Mouse (Mus musculus) liver, adult 2 months (tissue): ENCODE measurements around the gene Acy3. TPM values are rescaled to one million over a fixed set of nuclear protein-coding genes. Genes with fewer than 3 reads are reported as not detected.
"Not testable (repeated sequence)": the region's sequence is repeated elsewhere in the genome, so short reads cannot be mapped to it uniquely, and the experiment has no call there.

Experiments used
- DNase-seq: peaks from one replicate; pipeline ENCODE4 v3.0.0-alpha.2; 2011; ENCODE audit warnings: low read depth, low spot score; ENCODE audit errors: extremely low read depth
- H3K27ac ChIP-seq: fragments of 200-500 bp; replicated peaks from 2 replicates; pipeline ENCODE4 v1.5.1; 2012; ENCODE audit warnings: low read depth, mild to moderate bottlenecking, control low read depth, inconsistent platforms, low read length; ENCODE audit not compliant: insufficient read depth
- H3K27me3 ChIP-seq: fragments of 200-500 bp; 2 replicates; pipeline ENCODE4 v1.6.1; 2012; ENCODE audit warnings: mild to moderate bottlenecking, moderate library complexity, low read length, inconsistent platforms; ENCODE audit not compliant: control insufficient read depth, insufficient read depth
- H3K36me3 ChIP-seq: fragments of 200-500 bp; 2 replicates; pipeline ENCODE4 v1.6.1; 2012; ENCODE audit warnings: low read length, inconsistent platforms; ENCODE audit not compliant: control insufficient read depth, insufficient read depth
- H3K4me1 ChIP-seq: fragments of 200-500 bp; 2 replicates; pipeline ENCODE4 v1.6.1; 2011; ENCODE audit warnings: low read length; ENCODE audit not compliant: control insufficient read depth, insufficient read depth
- H3K4me3 ChIP-seq: fragments of 200-500 bp; 2 replicates; pipeline ENCODE4 v1.5.1; 2011; ENCODE audit warnings: low read depth, mild to moderate bottlenecking, control low read depth, low read length, moderate library complexity; ENCODE audit not compliant: insufficient read depth
- H3K79me2 ChIP-seq: fragments of 200-500 bp; 2 replicates; pipeline ENCODE4 v1.6.1; 2012; ENCODE audit warnings: inconsistent platforms, mild to moderate bottlenecking, low read length, moderate library complexity; ENCODE audit not compliant: control insufficient read depth, insufficient read depth
- H3K9ac ChIP-seq: fragments of 200-500 bp; 2 replicates; pipeline ENCODE4 v1.6.1; 2012; ENCODE audit warnings: low read depth, mild to moderate bottlenecking, control low read depth, inconsistent platforms, low read length
- CTCF ChIP-seq: fragments of 200-500 bp; IDR thresholded peaks from 2 replicates; pipeline ENCODE4 v1.5.1; 2011; ENCODE audit warnings: low read depth, low read length, control low read depth
- POLR2A ChIP-seq: fragments of 200-500 bp; IDR thresholded peaks from 2 replicates; pipeline ENCODE4 v1.6.1; 2011; ENCODE audit warnings: low read length, control low read depth; ENCODE audit not compliant: insufficient read depth; ENCODE audit errors: extremely low read depth
- WGBS: fragments of 180-500 bp; shearing (Covaris S2); methylation state at CpG from one replicate; pipeline ENCODE4 v1.1.7; 2018; 5-methylcytosine and 5-hydroxymethylcytosine counted together
- polyA plus RNA-seq: library from polyadenylated mRNA; depleted of rRNA; stranded (reverse); fragments of >200 nt; gene quantifications from 2 replicates; pipeline ENCODE4 v1.2.3, GENCODE M21; 2012; rRNA removed
- total RNA-seq: library from RNA; depleted of rRNA; stranded (reverse); fragments of >200 nt; gene quantifications from 2 replicates; pipeline ENCODE4 v1.2.3, GENCODE M21; 2014; rRNA removed

Acy3 gene
- total and polyA plus RNA-seq, 2 experiments: 44.3 to 232 TPM

- 21% methylated on average over 5 of the region's 5 CpGs for WGBS
- Histone ChIP-seq H3K27me3 (no peaks in the 10 kb centered on the region), H3K79me2 (no peaks in the 10 kb centered on the region), H3K4me3 (no peak overlapping the region), H3K36me3 (peaks cover 4% of the 10 kb centered on the region; the same call in 1 of the 2 replicates), H3K27ac (peak overlapping the region; percentile 67), H3K9ac (peak overlapping the region; percentile 25; the same call in 1 of the 2 replicates), H3K4me1 (peaks cover 13% of the 10 kb centered on the region; the same call in 1 of the 2 replicates)
- peak; percentile 59 for DNase-seq
- TF ChIP-seq POLR2A (no peak), CTCF (no peak)
Measured at GRCm38 (mm10) chr19:4033742-4034141, 47.4 kb downstream of the Acy3 start.

DNA sequence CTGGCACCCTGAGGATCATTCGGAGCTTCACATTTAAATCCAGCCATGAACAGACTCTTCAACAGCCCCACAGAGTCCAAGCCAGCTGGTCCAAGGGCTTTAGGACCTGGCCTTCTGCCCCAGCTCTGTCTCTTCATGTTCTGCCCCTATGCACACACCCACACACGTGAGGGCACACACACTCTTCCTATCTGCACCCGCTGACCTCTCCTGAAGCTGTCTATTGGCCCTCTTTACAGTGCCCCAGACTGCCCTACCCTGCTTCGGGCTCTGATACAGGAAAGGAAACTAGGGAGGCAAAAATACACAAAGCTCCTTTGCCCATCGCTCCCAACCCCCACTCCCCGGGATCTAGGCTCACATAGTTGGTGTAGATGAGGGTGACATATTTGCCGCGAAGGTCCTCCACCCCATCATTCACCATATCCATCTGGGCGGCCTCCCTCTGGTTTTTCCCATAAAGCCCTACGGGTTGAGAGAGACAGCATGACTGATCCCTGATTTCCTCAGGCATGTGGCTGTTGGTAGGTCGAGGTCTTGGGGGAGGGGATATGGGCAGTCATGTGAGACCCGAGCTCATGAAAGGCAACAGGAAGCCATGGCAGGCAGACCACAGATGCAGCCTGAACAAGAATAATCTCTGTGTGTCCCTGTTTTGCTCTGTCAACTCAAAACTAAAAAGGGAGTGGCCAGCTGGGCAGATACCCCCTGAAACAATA is 50.1 kb downstream of the Acy3 start:
- H3K4me1 ChIP-seq: peaks cover 13% of the 10 kb centered on the region; the same call in 1 of the 2 replicates
- 0 out of 2 replicates have a peak, but pooled peaks have one; percentile 1 for TF ChIP-seq POLR2A
- TF ChIP-seq CTCF: no peak
- peaks cover 4% of the 10 kb centered on the region; the same call in 1 of the 2 replicates for H3K36me3 ChIP-seq
- H3K27ac ChIP-seq: peak overlapping the region; percentile 96
- peak overlapping the region; percentile 89 for H3K9ac ChIP-seq
- peak overlapping the region; percentile 59 for H3K4me3 ChIP-seq
- DNase-seq: peak; percentile 86
- no peaks in the 10 kb centered on the region for H3K79me2 ChIP-seq
- WGBS: 19% methylated on average over 12 of the region's 12 CpGs
- no peaks in the 10 kb centered on the region for H3K27me3 ChIP-seq

DNA sequence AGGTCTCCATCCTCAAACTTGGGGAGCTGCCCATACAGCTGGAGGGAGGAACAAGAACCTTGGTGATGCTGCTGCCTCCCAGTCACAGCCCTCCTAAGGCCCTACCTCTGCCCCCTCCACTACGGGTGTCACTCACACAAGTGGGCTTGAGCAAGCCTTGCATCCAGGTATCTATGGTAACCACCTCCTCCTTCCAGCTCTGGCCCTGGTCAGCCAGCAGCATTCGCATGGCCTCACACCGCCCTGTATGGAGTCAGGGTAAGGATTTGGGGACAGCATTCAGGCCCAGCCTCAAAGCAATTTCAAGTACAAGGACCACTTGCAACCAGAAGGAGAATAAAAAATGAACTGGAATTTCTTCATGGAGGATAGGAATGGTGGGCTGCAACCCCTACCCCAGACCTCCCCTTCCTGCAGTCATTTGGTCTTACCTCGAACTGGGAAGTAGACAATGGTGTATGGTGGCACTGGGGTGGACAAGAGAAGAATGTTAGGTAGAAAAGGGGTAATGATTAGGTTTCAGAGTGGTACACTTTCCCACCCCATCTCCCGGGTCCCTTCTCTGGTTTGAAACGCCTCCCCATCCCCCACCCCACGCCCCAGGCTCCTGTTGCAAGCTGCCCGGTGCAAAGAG is 50.9 kb downstream of the Acy3 start:
- H3K36me3 ChIP-seq, DNase-seq, H3K27me3 ChIP-seq, H3K79me2 ChIP-seq: not testable (repeated sequence)
- Histone ChIP-seq H3K4me1 (peaks cover 13% of the 10 kb centered on the region; the same call in 1 of the 2 replicates), H3K4me3 (peak overlapping the region; percentile 79), H3K27ac (peak overlapping the region; percentile 82), H3K9ac (peak overlapping the region; percentile 85)
- 4% methylated on average over 7 of the region's 8 CpGs for WGBS

GRCm38 (mm10) chr19:4037788-4038232 is 51.4 kb downstream of the Acy3 start, which contains the start of gene Gstp1:
Gene Gstp1, minus strand, starts transcription at chr19:4037985.
- H3K36me3 ChIP-seq: peaks cover 4% of the 10 kb centered on the region; the same call in 1 of the 2 replicates
- peak within 1 kb of the TSS; percentile 79 for H3K4me3 ChIP-seq
- peak within 1 kb of the TSS; percentile 96 for H3K27ac ChIP-seq
- peak; percentile 89 for DNase-seq
- H3K79me2 ChIP-seq: no peaks in the 10 kb centered on the region
- peak; percentile 100 for TF ChIP-seq POLR2A
- peak; percentile 51 for TF ChIP-seq CTCF
- peak within 1 kb of the TSS; percentile 89 for H3K9ac ChIP-seq
- no peaks in the 10 kb centered on the region for H3K27me3 ChIP-seq
- peaks cover 10% of the 10 kb centered on the region; the same call in 1 of the 2 replicates for H3K4me1 ChIP-seq
- 1% methylated on average over 26 of the region's 26 CpGs for WGBS

Other genes starting within 250 kb of the Acy3 start
Only the 30 nearest of the 32 such genes appear.
- 25.4 and 30.4 TPM in 2 replicates for gene Kmt5b, start 219.1 kb upstream of the Acy3 start, total RNA-seq
- gene Kmt5b, start 219.1 kb upstream of the Acy3 start, polyA plus RNA-seq: 5.6 and 6.7 TPM in 2 replicates
- 11.9 and 26.0 TPM in 2 replicates for gene Chka, start 134.8 kb upstream of the Acy3 start, total RNA-seq
- 56.7 and 62.0 TPM in 2 replicates for gene Chka, start 134.8 kb upstream of the Acy3 start, polyA plus RNA-seq
- gene Tcirg1, start 79.4 kb upstream of the Acy3 start, total RNA-seq: 34.3 and 35.6 TPM in 2 replicates
- 76.3 and 123 TPM in 2 replicates for gene Tcirg1, start 79.4 kb upstream of the Acy3 start, polyA plus RNA-seq
- gene Ndufs8, start 73.8 kb upstream of the Acy3 start, total RNA-seq: 197 and 213 TPM in 2 replicates
- 266 and 295 TPM in 2 replicates for gene Ndufs8, start 73.8 kb upstream of the Acy3 start, polyA plus RNA-seq
- gene Aldh3b1, start 56.8 kb upstream of the Acy3 start, total RNA-seq: 2.9 and 3.3 TPM in 2 replicates
- gene Aldh3b1, start 56.8 kb upstream of the Acy3 start, polyA plus RNA-seq: 1.9 and 4.0 TPM in 2 replicates
- gene Unc93b1, start 51.4 kb upstream of the Acy3 start, total RNA-seq: 41.1 and 41.5 TPM in 2 replicates
- 68.9 and 102 TPM in 2 replicates for gene Unc93b1, start 51.4 kb upstream of the Acy3 start, polyA plus RNA-seq
- gene Aldh3b3, start 27.9 kb upstream of the Acy3 start, total RNA-seq: 0.74 and 1.7 TPM in 2 replicates
- 6.4 and 7.7 TPM in 2 replicates for gene Aldh3b3, start 27.9 kb upstream of the Acy3 start, polyA plus RNA-seq
- not detected in 2 replicates for gene Aldh3b2, start 14.2 kb upstream of the Acy3 start, total RNA-seq
- gene Aldh3b2, start 14.2 kb upstream of the Acy3 start, polyA plus RNA-seq: 0.16 and 0.48 TPM in 2 replicates
- not detected in 2 replicates for gene Tbx10, start 6.2 kb downstream of the Acy3 start, total RNA-seq
- not detected in 2 replicates for gene Tbx10, start 6.2 kb downstream of the Acy3 start, polyA plus RNA-seq
- gene Nudt8, start 14.0 kb downstream of the Acy3 start, total RNA-seq: 30.1 and 36.0 TPM in 2 replicates
- 13.4 and 18.5 TPM in 2 replicates for gene Nudt8, start 14.0 kb downstream of the Acy3 start, polyA plus RNA-seq
- 0.54 and 0.92 TPM in 2 replicates for gene Gm49405, start 14.1 kb downstream of the Acy3 start, total RNA-seq
- gene Gm49405, start 14.1 kb downstream of the Acy3 start, polyA plus RNA-seq: 0.72 and 1.1 TPM in 2 replicates
- 0.74 and 0.87 TPM in 2 replicates for gene Doc2g, start 16.7 kb downstream of the Acy3 start, total RNA-seq
- 2.3 and 4.9 TPM in 2 replicates for gene Doc2g, start 16.7 kb downstream of the Acy3 start, polyA plus RNA-seq
- 189 and 197 TPM in 2 replicates for gene Ndufv1, start 26.2 kb downstream of the Acy3 start, total RNA-seq
- 239 and 251 TPM in 2 replicates for gene Ndufv1, start 26.2 kb downstream of the Acy3 start, polyA plus RNA-seq
- gene Gstp1, start 51.4 kb downstream of the Acy3 start, total RNA-seq: 456 and 810 TPM in 2 replicates
- gene Gstp1, start 51.4 kb downstream of the Acy3 start, polyA plus RNA-seq: 965 and 1,374 TPM in 2 replicates
- 4.1 and 7.9 TPM in 2 replicates for gene Gstp2, start 59.5 kb downstream of the Acy3 start, total RNA-seq
- 4.4 and 9.2 TPM in 2 replicates for gene Gstp2, start 59.5 kb downstream of the Acy3 start, polyA plus RNA-seq
- gene Gstp3, start 73.0 kb downstream of the Acy3 start, total RNA-seq: 21.5 and 28.1 TPM in 2 replicates
- 54.3 and 66.1 TPM in 2 replicates for gene Gstp3, start 73.0 kb downstream of the Acy3 start, polyA plus RNA-seq
- gene Cabp2, start 95.0 kb downstream of the Acy3 start, total RNA-seq: 0.13 and 0.37 TPM in 2 replicates
- gene Cabp2, start 95.0 kb downstream of the Acy3 start, polyA plus RNA-seq: 0.27 and 0.70 TPM in 2 replicates
- gene Cdk2ap2, start 110.6 kb downstream of the Acy3 start, total RNA-seq: 33.9 and 44.0 TPM in 2 replicates
- 185 and 198 TPM in 2 replicates for gene Cdk2ap2, start 110.6 kb downstream of the Acy3 start, polyA plus RNA-seq
- gene Pitpnm1, start 113.4 kb downstream of the Acy3 start, total RNA-seq: 1.7 and 4.9 TPM in 2 replicates
- gene Pitpnm1, start 113.4 kb downstream of the Acy3 start, polyA plus RNA-seq: 8.1 and 14.2 TPM in 2 replicates
- gene Aip, start 139.3 kb downstream of the Acy3 start, total RNA-seq: 16.5 and 20.1 TPM in 2 replicates
- gene Aip, start 139.3 kb downstream of the Acy3 start, polyA plus RNA-seq: 30.0 and 33.5 TPM in 2 replicates
- gene Gpr152, start 153.2 kb downstream of the Acy3 start, total RNA-seq: not detected in 2 replicates
- 0.02 TPM in 2 replicates for gene Gpr152, start 153.2 kb downstream of the Acy3 start, polyA plus RNA-seq
- 0.37 TPM in 1 of 2 replicates, not detected in the other for gene Cabp4, start 157.5 kb downstream of the Acy3 start, total RNA-seq
- not detected in 2 replicates for gene Cabp4, start 157.5 kb downstream of the Acy3 start, polyA plus RNA-seq
- gene Coro1b, start 162.0 kb downstream of the Acy3 start, total RNA-seq: 66.1 and 72.6 TPM in 2 replicates
- 109 and 114 TPM in 2 replicates for gene Coro1b, start 162.0 kb downstream of the Acy3 start, polyA plus RNA-seq
- gene Ptprcap, start 167.0 kb downstream of the Acy3 start, total RNA-seq: 1.7 and 4.1 TPM in 2 replicates
- gene Ptprcap, start 167.0 kb downstream of the Acy3 start, polyA plus RNA-seq: 6.9 and 8.2 TPM in 2 replicates
- 7.2 and 7.4 TPM in 2 replicates for gene Rps6kb2, start 176.8 kb downstream of the Acy3 start, total RNA-seq
- gene Rps6kb2, start 176.8 kb downstream of the Acy3 start, polyA plus RNA-seq: 28.3 and 31.6 TPM in 2 replicates
- gene Carns1, start 188.9 kb downstream of the Acy3 start, total RNA-seq: 0.40 and 0.65 TPM in 2 replicates
- gene Carns1, start 188.9 kb downstream of the Acy3 start, polyA plus RNA-seq: 1.8 and 1.9 TPM in 2 replicates
- 0.46 and 1.4 TPM in 2 replicates for gene Tbc1d10c, start 204.7 kb downstream of the Acy3 start, total RNA-seq
- 1.7 and 2.2 TPM in 2 replicates for gene Tbc1d10c, start 204.7 kb downstream of the Acy3 start, polyA plus RNA-seq
- gene Ppp1ca, start 205.5 kb downstream of the Acy3 start, total RNA-seq: 170 TPM in 2 replicates
- 399 and 571 TPM in 2 replicates for gene Ppp1ca, start 205.5 kb downstream of the Acy3 start, polyA plus RNA-seq
- 0.74 and 1.3 TPM in 2 replicates for gene Rad9a, start 215.1 kb downstream of the Acy3 start, total RNA-seq
- gene Rad9a, start 215.1 kb downstream of the Acy3 start, polyA plus RNA-seq: 7.0 and 7.5 TPM in 2 replicates
- gene Clcf1, start 227.7 kb downstream of the Acy3 start, total RNA-seq: 0.27 and 0.28 TPM in 2 replicates
- gene Clcf1, start 227.7 kb downstream of the Acy3 start, polyA plus RNA-seq: 0.87 and 3.8 TPM in 2 replicates